Mouse (Mus musculus) hindbrain, embryonic 15.5 days (tissue): ENCODE data around the gene Smo. TPM values are rescaled to one million over a fixed set of nuclear protein-coding genes. Genes with fewer than 3 reads are reported as not detected.

Experiments used
- polyA plus RNA-seq: library from polyadenylated mRNA; unstranded; fragments of >200 nt; fragmentation: Nextera tagmentation; extraction: Ambion mirVana; gene quantifications from 2 replicates; pipeline ENCODE4 v1.2.1, GENCODE M21; 2015

The Smo gene
- polyA plus RNA-seq, 1 experiment from 2014 or later = 15.7 TPM

Other genes starting within 250 kb of the Smo start
- 20.3 and 20.8 TPM in 2 replicates for gene Kcp, start 227.6 kb upstream of the Smo start, polyA plus RNA-seq
- 1.7 and 2.5 TPM in 2 replicates for gene Irf5, start 208.9 kb upstream of the Smo start, polyA plus RNA-seq
- gene Tnpo3, start 125.6 kb upstream of the Smo start, polyA plus RNA-seq = 85.5 and 85.6 TPM in 2 replicates
- gene Tspan33, start 41.3 kb upstream of the Smo start, polyA plus RNA-seq = 11.9 and 14.4 TPM in 2 replicates
- gene Ahcyl2, start 32.5 kb downstream of the Smo start, polyA plus RNA-seq = 20.2 and 20.7 TPM in 2 replicates
- gene Strip2, start 181.5 kb downstream of the Smo start, polyA plus RNA-seq = 5.1 and 5.7 TPM in 2 replicates